Mouse (Mus musculus) gastrocnemius, postnatal 4 days (tissue): ENCODE data around the gene Vti1a. TPM values are rescaled to one million over a fixed set of nuclear protein-coding genes. Genes with fewer than 3 reads are reported as not detected.

Experiments
- DNase-seq, 2 experiments: peaks; one replicate each; pipeline ENCODE4 v3.0.0; 2021 to 2022; ENCODE audit warnings: low spot score in 2 of 2, mixed read lengths in 2 of 2
- total RNA-seq, 2 experiments: library from RNA; stranded (reverse); gene quantifications; 2 replicates each; pipeline ENCODE4 v1.2.3; 2021

Vti1a gene
- total RNA-seq, 2 experiments from 2014 or later: 18.5 to 21.4 TPM

- DNase-seq: no peak
Measured at GRCm38 (mm10) chr19:55449506-55449905, 133.4 kb downstream of the Vti1a start.

DNA sequence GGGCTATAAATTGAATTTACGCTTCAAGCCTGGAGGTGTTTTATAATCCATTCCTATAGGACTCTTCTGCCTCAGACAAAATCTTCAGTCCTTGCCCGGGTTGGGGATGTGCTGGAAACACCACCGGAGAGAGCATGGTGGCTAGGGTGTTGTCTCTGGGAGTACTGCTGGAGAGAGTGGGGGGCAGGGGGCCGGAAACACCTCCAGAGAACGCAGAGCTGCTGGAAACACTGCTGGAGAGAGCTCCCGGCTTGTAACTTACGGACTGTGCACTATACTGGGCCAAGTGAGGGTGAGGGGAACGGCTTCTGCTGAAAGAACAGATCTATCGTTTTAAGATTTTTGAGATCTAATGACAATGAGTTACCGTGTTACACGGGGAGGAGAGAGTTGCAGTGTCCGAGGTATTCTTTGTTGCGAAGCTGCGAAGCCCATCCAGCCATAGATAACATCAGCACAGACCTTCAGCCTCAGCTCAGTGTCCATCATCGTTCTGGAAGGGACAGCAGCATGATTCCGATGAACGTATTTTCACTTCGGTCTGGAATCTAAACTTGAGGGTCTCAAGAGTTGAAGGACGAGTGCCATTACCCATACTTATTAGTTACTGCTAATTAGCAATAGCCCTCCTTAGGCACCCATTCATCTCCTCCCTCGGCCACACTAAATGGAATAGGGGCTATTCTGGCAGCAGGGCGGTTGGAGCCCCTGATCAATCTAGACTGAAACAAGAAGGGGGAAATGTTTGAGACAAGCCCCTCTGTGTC lies 140.4 kb downstream of the Vti1a start:
- DNase-seq: no peak

DNA sequence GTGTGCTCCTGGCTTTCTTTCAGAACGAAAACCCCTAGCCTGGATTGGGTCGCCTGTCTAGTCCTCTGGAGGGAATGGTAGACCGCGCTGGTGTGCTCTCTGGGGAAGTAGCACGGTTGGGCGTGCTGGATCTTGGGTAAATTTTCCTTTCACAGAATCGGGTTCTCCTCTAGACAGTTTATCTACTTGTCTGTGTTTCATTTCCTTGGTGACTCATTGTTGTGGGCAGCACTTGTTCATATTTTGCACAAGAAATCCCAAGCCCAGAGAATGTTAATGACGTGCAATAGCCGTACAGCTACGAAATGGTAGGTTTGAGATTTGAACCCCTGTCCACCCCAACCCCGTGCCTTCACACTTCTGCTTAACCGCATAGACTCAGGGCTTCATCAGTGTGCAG lies 145.9 kb downstream of the Vti1a start:
- no peak for DNase-seq

GRCm38 (mm10) chr19:55463670-55464069 lies 147.6 kb downstream of the Vti1a start:
- DNase-seq: no peak

DNA sequence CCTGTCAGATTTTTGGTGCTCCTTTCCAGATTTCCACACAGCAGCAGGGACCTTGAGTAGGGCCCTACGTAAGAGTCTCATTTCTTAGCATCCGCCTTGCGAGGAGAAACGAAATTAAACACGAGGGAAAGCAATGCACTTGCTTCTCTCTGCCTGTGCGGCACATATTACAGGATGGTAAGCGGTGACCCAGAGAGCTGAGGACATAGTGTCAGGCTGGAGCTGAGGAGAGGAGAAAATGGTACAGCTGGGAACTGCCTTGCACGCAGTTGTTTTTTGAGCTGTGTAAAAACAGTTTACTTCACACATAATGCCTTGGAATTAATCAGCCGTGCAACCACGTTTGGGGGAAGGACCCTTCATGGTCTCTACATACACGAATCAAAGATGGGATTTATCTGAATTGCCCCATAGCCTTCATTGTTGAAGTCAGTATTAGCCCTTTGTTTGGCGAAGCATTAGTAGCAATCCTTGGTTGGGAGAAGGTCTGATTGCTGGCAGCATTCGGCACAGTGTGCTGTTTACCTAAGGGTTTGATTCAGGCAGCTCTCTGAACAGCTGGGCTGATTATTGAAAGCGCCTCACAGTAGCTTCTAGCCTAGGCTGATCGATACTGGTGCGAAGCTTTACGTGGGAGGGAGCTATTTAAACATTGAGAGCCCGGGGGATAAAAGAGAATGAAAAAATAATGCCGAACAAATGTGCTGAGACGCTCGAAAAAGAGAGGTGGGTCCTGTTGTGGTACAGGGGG lies 153.4 kb downstream of the Vti1a start:
- DNase-seq: no peak

DNA sequence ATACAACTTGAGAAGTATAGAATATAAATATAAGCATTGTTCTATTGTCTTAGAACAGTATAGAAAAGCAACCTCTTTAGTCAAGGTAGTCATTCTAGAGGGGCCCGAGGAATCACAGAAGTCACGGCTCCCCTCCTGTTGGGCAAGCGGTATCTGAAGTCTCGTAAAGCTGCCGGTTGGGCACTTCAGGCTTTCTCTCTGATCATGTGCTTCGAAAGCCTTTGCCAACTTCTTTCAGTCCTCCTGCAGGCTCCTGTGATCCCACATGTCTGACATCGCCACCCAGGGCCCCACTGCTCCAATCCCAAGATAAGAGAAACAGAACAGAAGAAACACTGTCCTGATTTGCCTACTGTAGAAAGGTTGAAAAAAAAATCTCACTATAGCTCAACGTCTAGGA lies 156.5 kb downstream of the Vti1a start:
- no peak for DNase-seq

GRCm38 (mm10) chr19:55474225-55474624 lies 158.1 kb downstream of the Vti1a start:
- no peak for DNase-seq

DNA sequence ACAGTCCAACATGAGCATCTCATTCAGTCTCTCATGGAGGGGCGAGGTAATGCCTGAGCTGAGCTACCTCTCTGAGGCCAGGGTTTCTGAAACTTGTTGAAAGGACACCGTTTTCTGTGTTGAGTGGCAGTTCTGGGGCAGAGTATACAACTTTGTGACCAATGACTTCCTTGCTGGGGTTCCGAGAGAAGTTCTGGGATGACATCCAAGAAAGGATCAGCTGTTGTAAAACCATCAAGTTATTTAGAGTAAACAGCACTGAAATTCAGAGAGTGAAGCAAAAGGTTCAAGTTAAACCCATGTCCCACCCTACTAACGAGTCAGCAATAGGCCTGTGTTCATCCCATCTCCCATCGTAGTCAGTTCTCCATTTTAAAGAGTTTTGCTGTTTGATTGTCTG lies 164.4 kb downstream of the Vti1a start:
- DNase-seq: no peak

- no peak for DNase-seq
Measured at GRCm38 (mm10) chr19:55481308-55481707, 165.2 kb downstream of the Vti1a start.

- no peak for DNase-seq
Measured at GRCm38 (mm10) chr19:55483526-55483925, 167.4 kb downstream of the Vti1a start.

DNA sequence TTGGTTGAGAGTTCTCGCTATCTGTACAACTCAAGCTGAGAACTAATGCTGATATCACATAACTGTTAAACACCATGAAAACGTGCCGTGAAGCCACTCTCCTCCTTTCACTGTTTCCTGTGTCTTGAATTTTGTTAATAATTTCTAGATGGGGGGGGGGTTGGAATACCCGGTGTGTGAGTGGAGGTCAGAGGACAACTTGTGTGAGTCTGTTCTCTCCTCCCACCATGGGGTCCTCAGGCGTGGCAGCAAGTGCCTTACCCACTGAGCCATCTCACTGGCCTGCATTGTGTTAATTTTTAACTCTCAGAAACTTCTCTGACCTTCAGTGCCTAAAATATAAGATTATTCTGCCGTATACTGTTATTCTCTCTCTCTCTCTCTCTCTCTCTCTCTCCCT lies 168.5 kb downstream of the Vti1a start:
- DNase-seq: no peak

DNA sequence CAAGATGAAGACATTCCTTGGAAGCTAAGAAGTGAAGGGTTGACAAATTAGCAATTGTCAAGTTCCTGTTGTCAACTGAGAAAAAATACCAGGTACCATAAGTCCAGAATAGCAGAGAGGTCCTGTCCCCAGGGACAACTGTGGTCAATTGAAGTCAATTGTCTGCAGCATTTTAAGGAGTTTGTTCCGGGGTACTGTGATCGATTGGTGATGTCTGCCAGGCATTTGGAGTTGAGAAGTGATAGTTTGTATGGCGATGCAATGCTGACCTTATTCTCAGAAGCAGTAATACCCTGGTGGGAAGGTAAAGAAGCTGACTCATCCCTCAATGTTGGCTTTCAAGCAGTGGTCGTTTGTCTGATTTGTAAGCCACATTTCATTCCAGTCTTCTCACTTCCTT lies 170.4 kb downstream of the Vti1a start:
- no peak for DNase-seq

DNA sequence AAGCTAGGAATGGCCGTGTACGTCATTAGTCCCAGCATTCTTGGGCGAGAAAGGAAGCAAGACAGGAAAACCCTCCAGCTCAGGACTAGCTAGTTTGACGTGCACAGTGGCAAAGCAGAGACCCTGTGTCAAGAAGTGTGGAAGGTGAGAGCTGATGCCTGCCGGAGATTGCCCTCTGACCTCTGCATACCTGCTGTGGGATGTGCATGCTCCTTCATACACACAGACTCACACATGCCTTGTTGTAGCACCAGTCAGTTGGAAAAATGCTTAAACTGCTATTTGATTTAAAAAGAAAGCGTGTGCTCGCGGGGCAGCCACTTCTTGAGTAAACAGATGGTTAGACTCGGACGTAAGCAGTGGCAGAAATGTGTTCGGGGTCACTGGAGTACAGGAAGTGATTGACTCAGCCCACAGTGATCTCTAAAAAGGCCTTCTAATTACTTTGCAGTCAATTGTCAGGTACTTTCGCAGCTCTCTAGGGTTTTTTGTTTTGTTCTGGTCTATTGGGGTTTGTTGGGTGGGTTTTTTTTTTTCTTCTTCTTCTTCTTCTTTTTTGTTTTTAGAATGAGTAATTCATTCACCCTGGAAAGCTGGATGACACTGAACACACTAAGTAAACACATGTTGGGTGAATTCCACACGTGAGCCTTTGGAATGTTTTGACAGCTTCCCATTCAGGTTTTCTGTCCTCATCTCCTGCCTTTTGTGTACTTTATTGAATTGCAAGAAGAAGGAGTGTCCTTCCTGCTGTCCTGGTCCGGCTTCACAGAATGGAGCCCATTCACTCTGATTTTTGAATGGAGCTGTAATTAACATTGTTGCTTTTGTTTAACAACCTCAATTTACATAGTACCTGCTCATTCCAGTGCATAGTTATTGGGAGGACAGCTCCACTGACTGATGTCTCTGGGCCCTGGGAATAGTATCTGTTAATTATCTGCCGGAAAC lies 175.3 kb downstream of the Vti1a start:
- DNase-seq: no peak

DNA sequence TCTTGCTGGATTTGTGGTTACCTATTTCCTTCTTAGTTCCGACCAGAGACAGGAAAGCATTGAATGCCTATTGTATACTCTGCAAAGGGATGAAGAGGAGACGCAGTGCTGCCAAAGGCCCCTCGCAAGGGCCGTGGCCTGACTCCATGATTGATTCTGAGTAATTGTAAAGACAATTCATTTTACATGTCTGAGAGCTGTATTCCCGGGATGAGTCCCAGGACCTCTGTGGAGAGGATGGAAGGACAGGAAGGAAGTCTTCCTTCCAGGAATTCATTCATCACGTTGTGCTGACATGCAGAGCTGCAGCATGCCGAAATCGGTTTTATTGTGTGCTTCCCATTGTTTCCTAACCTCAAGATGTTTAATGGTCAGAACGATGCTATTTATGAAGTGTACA lies 180.2 kb downstream of the Vti1a start:
- no peak for DNase-seq

DNA sequence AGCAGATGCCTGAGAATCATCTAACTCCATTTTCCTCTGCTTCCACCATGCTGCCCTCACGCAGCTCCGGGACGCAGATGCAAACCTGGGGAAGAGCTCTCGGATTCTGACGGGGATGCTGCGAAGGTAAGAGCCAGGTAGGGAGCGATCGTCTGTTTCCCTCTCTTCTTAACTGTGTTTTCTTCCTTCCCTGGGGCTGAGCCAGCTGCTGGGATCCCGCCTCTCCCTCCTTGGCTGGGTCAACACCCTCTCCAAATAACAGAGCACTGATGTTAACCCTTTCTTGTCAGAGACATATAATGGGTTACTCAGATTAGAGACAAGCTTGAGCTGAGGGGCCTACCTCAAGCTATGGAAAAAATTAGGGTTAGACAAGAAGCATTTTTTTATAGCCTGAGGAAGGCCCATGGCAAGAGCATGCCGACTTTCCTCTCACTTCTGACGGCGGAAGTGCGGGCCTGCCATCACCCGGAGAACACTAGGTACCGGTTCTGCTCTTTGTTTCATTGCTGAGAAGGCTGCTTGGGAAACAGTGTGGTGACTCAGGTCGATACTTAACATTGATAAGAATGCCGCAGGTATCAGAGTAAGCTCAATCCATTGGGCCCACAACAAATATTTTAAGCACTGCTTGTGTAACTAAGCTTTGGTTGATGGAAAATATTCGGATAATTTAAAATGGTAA lies 183.2 kb downstream of the Vti1a start:
- no peak for DNase-seq

- no peak for DNase-seq
Measured at GRCm38 (mm10) chr19:55501985-55502384, 185.9 kb downstream of the Vti1a start.

GRCm38 (mm10) chr19:55503771-55504170 lies 187.7 kb downstream of the Vti1a start:
- DNase-seq: no peak

DNA sequence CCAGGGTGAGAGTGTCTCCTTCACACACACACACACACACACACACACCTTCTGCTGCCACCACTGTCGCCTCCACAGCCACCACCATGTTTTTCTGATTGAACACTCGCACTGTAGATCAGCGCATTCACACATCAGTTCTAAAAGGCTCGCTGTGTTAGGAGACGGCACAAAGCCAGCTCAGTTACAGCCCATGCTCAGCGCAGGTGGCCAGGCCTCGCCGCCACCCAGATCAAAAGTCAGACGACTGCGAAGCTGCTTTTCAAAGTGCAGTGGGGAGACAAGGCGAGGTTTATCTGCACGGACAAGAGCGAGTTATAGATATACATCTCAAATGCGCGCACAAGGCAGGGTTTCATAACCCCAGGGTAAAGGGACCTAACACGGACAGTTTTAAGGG lies 191.7 kb downstream of the Vti1a start:
- DNase-seq: no peak

GRCm38 (mm10) chr19:55508239-55508638 lies 192.1 kb downstream of the Vti1a start:
- DNase-seq: no peak

DNA sequence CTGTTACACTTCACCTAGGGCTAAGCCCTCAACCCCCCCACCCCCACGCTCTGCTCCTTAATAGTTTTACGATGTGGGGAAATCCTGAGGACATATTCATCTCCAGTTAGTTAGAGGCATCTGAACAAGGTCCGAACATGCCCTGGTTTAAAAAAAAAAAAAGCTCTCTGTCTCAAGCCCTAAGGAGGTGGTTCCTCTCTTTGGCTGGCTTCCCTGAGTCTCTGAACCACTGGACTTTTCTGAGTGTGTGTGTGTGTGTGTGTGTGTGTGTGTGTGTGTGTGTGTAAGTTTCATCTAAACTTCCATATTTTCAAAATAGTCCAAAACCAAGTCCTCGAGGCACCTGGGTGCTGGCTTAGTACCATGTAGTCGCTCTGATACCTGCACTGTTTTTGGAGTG lies 192.9 kb downstream of the Vti1a start:
- DNase-seq: no peak

- DNase-seq: no peak
Measured at GRCm38 (mm10) chr19:55509618-55510017, 193.5 kb downstream of the Vti1a start.
